Mouse (Mus musculus) midbrain, embryonic 13.5 days (tissue): ENCODE data around the gene Cobll1. TPM values are rescaled to one million over a fixed set of nuclear protein-coding genes. Genes with fewer than 3 reads are reported as not detected.
A peak's percentile ranks its signal among the peaks of the same experiment; 100 is the strongest.

Experiments
- ATAC-seq: fragments of 200-750 bp; cut with Nextera tagmentation; 2 replicates; pipeline ENCODE4 v1.8.0; 2017; ENCODE audit warnings: mild to moderate bottlenecking, moderate TSS enrichment, moderate library complexity
- H3K27ac ChIP-seq: fragments of 300-500 bp; sonication (generic); 2 replicates; pipeline ENCODE4 v1.5.1; 2015; ENCODE audit warnings: inconsistent platforms, mild to moderate bottlenecking, moderate library complexity
- H3K27me3 ChIP-seq: fragments of 300-500 bp; sonication (generic); 2 replicates; pipeline ENCODE4 v1.6.1; 2015; ENCODE audit warnings: mild to moderate bottlenecking, inconsistent platforms
- H3K36me3 ChIP-seq: fragments of 300-500 bp; sonication (generic); 2 replicates; pipeline ENCODE4 v1.6.1; 2015; ENCODE audit warnings: mild to moderate bottlenecking, inconsistent platforms
- H3K4me1 ChIP-seq: fragments of 300-500 bp; sonication (generic); replicated peaks from 2 replicates; pipeline ENCODE4 v1.6.1; 2015; ENCODE audit warnings: inconsistent platforms
- H3K4me2 ChIP-seq: fragments of 300-500 bp; sonication (generic); replicated peaks from 2 replicates; pipeline ENCODE4 v1.6.1; 2015; ENCODE audit warnings: moderate library complexity, mild to moderate bottlenecking, inconsistent platforms
- H3K4me3 ChIP-seq: fragments of 300-500 bp; sonication (generic); replicated peaks from 2 replicates; pipeline ENCODE4 v1.5.1; 2015; ENCODE audit warnings: mild to moderate bottlenecking, inconsistent platforms
- H3K9ac ChIP-seq: fragments of 300-500 bp; sonication (generic); replicated peaks from 2 replicates; pipeline ENCODE4 v1.6.1; 2015; ENCODE audit warnings: mild to moderate bottlenecking, inconsistent platforms
- H3K9me3 ChIP-seq: fragments of 300-500 bp; sonication (generic); 2 replicates; pipeline ENCODE4 v1.6.1; 2016; ENCODE audit warnings: mild to moderate bottlenecking, inconsistent platforms
- WGBS: fragments of 180-500 bp; shearing (Covaris S2); methylation state at CpG from one replicate; pipeline ENCODE4 v1.1.7; 2015; 5-methylcytosine and 5-hydroxymethylcytosine counted together
- polyA plus RNA-seq: library from polyadenylated mRNA; unstranded; fragments of >200 nt; fragmentation: Nextera tagmentation; extraction: Ambion mirVana; gene quantifications from 2 replicates; pipeline ENCODE4 v1.2.1, GENCODE M21; 2015

The Cobll1 gene
- polyA plus RNA-seq, 1 experiment from 2014 or later, result 2.6 TPM

GRCm38 (mm10) chr2:65260400-65260799, 21.2 kb upstream of the Cobll1 start:
- no peaks in the 10 kb centered on the region for H3K4me1 ChIP-seq
- no peaks in the 10 kb centered on the region for H3K36me3 ChIP-seq
- no peak overlapping the region for H3K27ac ChIP-seq
- no peaks in the 10 kb centered on the region for H3K9me3 ChIP-seq
- H3K27me3 ChIP-seq, result no peaks in the 10 kb centered on the region
- no peak overlapping the region for H3K4me3 ChIP-seq
- no peak for ATAC-seq
- H3K4me2 ChIP-seq, result no peak overlapping the region
- WGBS, result 86% methylated on average over 4 of the region's 4 CpGs
- H3K9ac ChIP-seq, result no peak overlapping the region

GRCm38 (mm10) chr2:65257446-65257845, 18.2 kb upstream of the Cobll1 start:
- H3K4me2 ChIP-seq, result no peak overlapping the region
- H3K36me3 ChIP-seq, result no peaks in the 10 kb centered on the region
- no peaks in the 10 kb centered on the region for H3K27me3 ChIP-seq
- no peaks in the 10 kb centered on the region for H3K9me3 ChIP-seq
- no peak for ATAC-seq
- H3K4me3 ChIP-seq, result no peak overlapping the region
- H3K27ac ChIP-seq, result no peak overlapping the region
- no peak overlapping the region for H3K9ac ChIP-seq
- 70% methylated on average over 2 of the region's 2 CpGs for WGBS
- H3K4me1 ChIP-seq, result no peaks in the 10 kb centered on the region

- no peaks in the 10 kb centered on the region for H3K4me1 ChIP-seq
- no peak overlapping the region for H3K4me2 ChIP-seq
- 83% methylated on average over 6 of the region's 6 CpGs for WGBS
- H3K27me3 ChIP-seq, result no peaks in the 10 kb centered on the region
- no peak overlapping the region for H3K9ac ChIP-seq
- H3K36me3 ChIP-seq, result no peaks in the 10 kb centered on the region
- no peak for ATAC-seq
- H3K4me3 ChIP-seq, result no peak overlapping the region
- H3K9me3 ChIP-seq, result no peaks in the 10 kb centered on the region
- H3K27ac ChIP-seq, result no peak overlapping the region
Measured at GRCm38 (mm10) chr2:65256494-65257254, 17.5 kb upstream of the Cobll1 start.

GRCm38 (mm10) chr2:65250589-65251104, 11.4 kb upstream of the Cobll1 start:
- no peak overlapping the region for H3K4me3 ChIP-seq
- no peaks in the 10 kb centered on the region for H3K36me3 ChIP-seq
- no peak overlapping the region for H3K9ac ChIP-seq
- WGBS, result 55% methylated on average over 5 of the region's 5 CpGs
- no peak overlapping the region for H3K4me2 ChIP-seq
- no peak for ATAC-seq
- no peak overlapping the region for H3K27ac ChIP-seq
- H3K27me3 ChIP-seq, result no peaks in the 10 kb centered on the region
- no peaks in the 10 kb centered on the region for H3K4me1 ChIP-seq
- H3K9me3 ChIP-seq, result no peaks in the 10 kb centered on the region

DNA sequence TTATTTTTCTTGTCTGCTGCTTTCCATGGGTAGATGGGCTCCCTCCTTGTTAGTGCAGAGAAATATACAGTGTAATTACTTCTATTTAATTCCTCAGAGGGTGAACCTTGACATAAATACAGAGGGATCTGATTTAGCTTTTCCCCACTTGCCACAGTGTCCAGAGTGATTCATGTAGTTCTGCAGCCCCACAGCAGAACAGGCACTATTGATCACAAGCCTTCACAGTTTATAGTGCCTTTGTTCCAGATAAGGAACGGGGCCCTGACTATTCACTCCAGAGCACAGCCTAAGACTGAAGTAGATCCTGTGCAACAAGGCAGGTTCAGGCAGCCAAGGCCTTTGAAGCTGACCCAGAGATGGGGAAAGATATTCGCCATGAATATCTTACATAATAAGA, 10.4 kb upstream of the Cobll1 start:
- no peaks in the 10 kb centered on the region for H3K36me3 ChIP-seq
- WGBS, result 41% methylated on average over 2 of the region's 2 CpGs
- H3K4me1 ChIP-seq, result no peaks in the 10 kb centered on the region
- no peak overlapping the region for H3K9ac ChIP-seq
- no peak for ATAC-seq
- H3K4me3 ChIP-seq, result no peak overlapping the region
- H3K27ac ChIP-seq, result no peak overlapping the region
- H3K27me3 ChIP-seq, result no peaks in the 10 kb centered on the region
- no peak overlapping the region for H3K4me2 ChIP-seq
- no peaks in the 10 kb centered on the region for H3K9me3 ChIP-seq

- H3K4me2 ChIP-seq, result no peak overlapping the region
- H3K4me3 ChIP-seq, result no peak overlapping the region
- no peak overlapping the region for H3K9ac ChIP-seq
- ATAC-seq, result no peak
- peaks cover 20% of the 10 kb centered on the region for H3K4me1 ChIP-seq
- H3K27ac ChIP-seq, result no peak overlapping the region
- 83% methylated on average over 5 of the region's 5 CpGs for WGBS
- no peaks in the 10 kb centered on the region for H3K9me3 ChIP-seq
- H3K36me3 ChIP-seq, result no peaks in the 10 kb centered on the region
- peaks cover 22% of the 10 kb centered on the region for H3K27me3 ChIP-seq
Measured at GRCm38 (mm10) chr2:65240173-65240745, 1.1 kb upstream of the Cobll1 start.

GRCm38 (mm10) chr2:65238171-65238963, 836 bp downstream of the Cobll1 start:
- ATAC-seq, result peak; percentile 92
- under 1% methylated on average over 101 of the region's 114 CpGs for WGBS
- Histone ChIP-seq H3K27ac (no peak overlapping the region), H3K27me3 (peaks cover 22% of the 10 kb centered on the region), H3K36me3 (no peaks in the 10 kb centered on the region), H3K4me3 (peak overlapping the region; percentile 75), H3K4me1 (peaks cover 20% of the 10 kb centered on the region), H3K4me2 (peak overlapping the region; percentile 98), H3K9ac (peak overlapping the region; percentile 74), H3K9me3 (no peaks in the 10 kb centered on the region)

- H3K27ac ChIP-seq, result no peak overlapping the region
- under 1% methylated on average over 22 of the region's 22 CpGs for WGBS
- ATAC-seq, result peak; percentile 4; the same call in 1 of the 2 replicates
- H3K9ac ChIP-seq, result peak overlapping the region; percentile 74
- H3K36me3 ChIP-seq, result no peaks in the 10 kb centered on the region
- peaks cover 20% of the 10 kb centered on the region for H3K4me1 ChIP-seq
- H3K4me2 ChIP-seq, result peak overlapping the region; percentile 98
- peak overlapping the region; percentile 75 for H3K4me3 ChIP-seq
- H3K9me3 ChIP-seq, result no peaks in the 10 kb centered on the region
- peaks cover 22% of the 10 kb centered on the region for H3K27me3 ChIP-seq
Measured at GRCm38 (mm10) chr2:65237610-65238170, 1.5 kb downstream of the Cobll1 start.

GRCm38 (mm10) chr2:65237116-65237515, 2.1 kb downstream of the Cobll1 start:
- Histone ChIP-seq H3K9me3 (no peaks in the 10 kb centered on the region), H3K27ac (no peak overlapping the region), H3K9ac (no peak overlapping the region), H3K4me2 (peak overlapping the region; percentile 98), H3K4me1 (peaks cover 20% of the 10 kb centered on the region), H3K4me3 (0 out of 2 replicates have a peak overlapping the region, but pooled peaks have one; percentile 75), H3K27me3 (peaks cover 22% of the 10 kb centered on the region), H3K36me3 (no peaks in the 10 kb centered on the region)
- WGBS, result 66% methylated on average over 8 of the region's 8 CpGs
- ATAC-seq, result no peak

DNA sequence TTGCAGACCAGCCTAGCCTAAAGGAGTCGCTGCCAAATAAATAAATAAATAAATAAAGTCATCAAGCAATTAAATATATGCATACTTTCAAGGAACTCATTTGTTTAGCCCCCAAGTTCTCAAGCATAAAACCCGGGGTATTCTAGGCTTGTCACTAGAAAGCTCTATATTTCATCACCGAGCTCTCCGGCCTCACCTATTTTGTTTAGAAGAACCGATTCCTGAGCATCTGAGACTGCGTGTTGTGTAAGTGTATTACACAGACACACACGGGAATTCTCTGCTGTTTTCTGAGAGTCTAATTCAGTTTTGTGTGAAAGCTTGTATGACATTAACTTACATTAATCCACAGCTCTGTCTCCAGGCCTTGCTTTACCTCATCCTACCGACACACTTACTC, 2.6 kb downstream of the Cobll1 start:
- Histone ChIP-seq H3K36me3 (no peaks in the 10 kb centered on the region), H3K4me3 (no peak overlapping the region), H3K27ac (no peak overlapping the region), H3K27me3 (peaks cover 22% of the 10 kb centered on the region), H3K9ac (no peak overlapping the region), H3K4me1 (peaks cover 20% of the 10 kb centered on the region), H3K9me3 (no peaks in the 10 kb centered on the region), H3K4me2 (no peak overlapping the region)
- no peak for ATAC-seq
- WGBS, result 81% methylated on average over 8 of the region's 8 CpGs

GRCm38 (mm10) chr2:65232756-65233535, 6.3 kb downstream of the Cobll1 start:
- H3K4me2 ChIP-seq, result no peak overlapping the region
- H3K4me1 ChIP-seq, result peaks cover 7% of the 10 kb centered on the region
- H3K36me3 ChIP-seq, result no peaks in the 10 kb centered on the region
- no peak overlapping the region for H3K9ac ChIP-seq
- H3K27ac ChIP-seq, result no peak overlapping the region
- H3K27me3 ChIP-seq, result peaks cover 12% of the 10 kb centered on the region; the same call in 1 of the 2 replicates
- no peaks in the 10 kb centered on the region for H3K9me3 ChIP-seq
- WGBS, result 91% methylated on average over 15 of the region's 15 CpGs
- no peak overlapping the region for H3K4me3 ChIP-seq
- no peak for ATAC-seq
